In the genomic region with DNA sequence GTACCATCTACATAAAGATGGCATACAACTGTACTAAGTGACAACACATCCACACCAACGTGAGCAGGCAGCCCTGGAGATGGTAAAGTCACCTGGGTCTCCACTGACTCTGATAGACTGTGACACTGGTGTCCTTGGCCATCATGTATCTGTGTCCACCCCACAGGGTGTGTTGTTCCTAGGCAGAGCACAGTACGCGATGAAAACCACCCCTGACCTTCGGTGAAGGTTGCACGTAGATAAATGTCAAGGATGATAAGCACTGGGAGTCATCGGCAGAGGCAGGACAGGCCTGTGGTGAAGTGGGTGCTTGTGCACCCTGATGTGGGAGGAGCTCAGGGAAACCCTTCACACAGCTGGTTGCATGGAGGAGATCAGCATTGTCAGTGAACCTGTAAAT, we compare ENCODE assay signal across 12 mouse cellular contexts.
"Had no signal": no experiment of that assay in that cellular context is flagged by ENCODE, and none has a peak within 500 bp of the region (broad histone marks: within the 10 kb centered on the region; RNA-seq: fewer than 3 reads in every experiment).

No protein-coding gene starts in this region.

- H3K4me1 ChIP-seq: liver, embryonic 13.5 days had no signal

- H3K9ac ChIP-seq: liver, embryonic 13.5 days; liver, postnatal 0 days; lung, embryonic 15.5 days; midbrain, embryonic 12.5 days; neural tube, embryonic 13.5 days had no signal

- H3K9me3 ChIP-seq: liver, embryonic 13.5 days; lung, embryonic 15.5 days; midbrain, embryonic 12.5 days; neural tube, embryonic 13.5 days had no signal

- H3K4me3 ChIP-seq: left cerebral cortex, adult 2 months; liver, embryonic 13.5 days; lung, embryonic 15.5 days; midbrain, embryonic 12.5 days; neural tube, embryonic 13.5 days had no signal

- H3K4me2 ChIP-seq: liver, embryonic 13.5 days; lung, embryonic 15.5 days; midbrain, embryonic 12.5 days; neural tube, embryonic 13.5 days had no signal

- H3K27ac ChIP-seq: left cerebral cortex, adult 2 months; liver, embryonic 13.5 days; lung, embryonic 15.5 days; neural tube, embryonic 13.5 days had no signal

- ATAC-seq: liver, postnatal 0 days had no signal

- DNase-seq: kidney, adult 18-20 months; kidney, postnatal 14 days; liver; liver, embryonic 13.5 days; liver, postnatal 0 days; right cerebral cortex, adult 18-20 months; right cerebral cortex, postnatal 25 days; thymus, postnatal 36 days had no signal

- H3K27me3 ChIP-seq: liver, embryonic 13.5 days; lung, embryonic 15.5 days; midbrain, embryonic 12.5 days; neural tube, embryonic 13.5 days had no signal

- H3K36me3 ChIP-seq: liver, embryonic 13.5 days; lung, embryonic 15.5 days; midbrain, embryonic 12.5 days; neural tube, embryonic 13.5 days had no signal
